Mouse (Mus musculus) CD4-positive helper T cell, adult 2 months (primary cell): Measurements from ENCODE around the gene Aebp1.
A peak's percentile ranks its signal among the peaks of the same experiment; 100 is the strongest.

Source experiments
- DNase-seq: peaks from one replicate; pipeline ENCODE4 v3.0.0-alpha.2; 2012; ENCODE audit warnings: low read depth, missing footprints, low spot score

Gene Aebp1

DNA sequence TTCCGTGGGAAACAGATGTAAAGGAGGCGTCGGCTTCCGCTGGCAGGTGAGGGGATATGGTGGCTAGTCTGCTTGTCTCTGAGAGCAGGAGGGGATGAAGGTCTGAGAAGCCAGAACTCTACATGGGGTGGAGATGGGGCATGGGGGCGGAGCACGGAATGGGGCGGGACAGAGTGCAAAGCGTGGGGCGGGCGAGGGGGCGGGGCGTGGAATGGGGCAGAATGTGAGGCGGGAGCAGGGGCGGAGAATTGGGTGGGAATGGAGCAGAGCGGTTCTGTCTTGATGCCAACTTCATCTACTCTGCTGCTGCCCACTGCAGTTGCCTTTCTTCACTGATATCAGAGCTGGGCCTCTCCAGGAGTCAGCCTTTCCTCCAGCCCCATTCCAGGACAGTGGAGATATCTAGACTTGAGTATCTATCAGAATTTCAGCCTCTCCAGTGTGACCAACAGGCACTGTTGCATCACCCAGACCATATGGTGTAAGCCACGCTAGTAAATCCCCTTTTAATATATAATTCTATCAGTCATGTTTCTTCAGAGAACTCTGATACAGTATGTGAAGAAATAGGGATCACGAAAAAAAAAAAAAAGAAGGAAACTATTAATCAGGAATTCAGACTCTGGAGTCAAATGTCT is 58.7 kb downstream of the Aebp1 start:
- peak; percentile 30 for DNase-seq
